Mouse (Mus musculus) embryonic facial prominence, embryonic 14.5 days (tissue): ENCODE data around the gene Slc17a3. TPM values are rescaled to one million over a fixed set of nuclear protein-coding genes. Genes with fewer than 3 reads are reported as not detected.

Source experiments
- ATAC-seq: fragments of 200-750 bp; cut with Nextera tagmentation; 2 replicates; pipeline ENCODE4 v1.8.0; 2017; ENCODE audit warnings: low read depth, moderate number of reproducible peaks, moderate TSS enrichment
- DNase-seq: peaks from one replicate; pipeline ENCODE4 v3.0.0-alpha.2; 2015; ENCODE audit warnings: low spot score
- H3K27ac ChIP-seq: fragments of 300-500 bp; sonication (generic); replicated peaks from 2 replicates; pipeline ENCODE4 v1.5.1; 2014; ENCODE audit warnings: low read depth, mild to moderate bottlenecking, low read length, moderate library complexity
- H3K27me3 ChIP-seq: fragments of 300-500 bp; sonication (generic); replicated peaks from 2 replicates; pipeline ENCODE4 v1.6.1; 2014; ENCODE audit warnings: low read length; ENCODE audit not compliant: control insufficient read depth, insufficient read depth
- H3K36me3 ChIP-seq: fragments of 300-500 bp; sonication (generic); 2 replicates; pipeline ENCODE4 v1.6.1; 2014; ENCODE audit warnings: low read length, mixed read lengths; ENCODE audit not compliant: control insufficient read depth, insufficient read depth
- H3K4me1 ChIP-seq: fragments of 300-500 bp; sonication (generic); 2 replicates; pipeline ENCODE4 v1.6.1; 2014; ENCODE audit warnings: antibody characterized with exemption, low read length; ENCODE audit not compliant: control insufficient read depth, insufficient read depth
- H3K4me2 ChIP-seq: fragments of 300-500 bp; sonication (generic); 2 replicates; pipeline ENCODE4 v1.6.1; 2014; ENCODE audit warnings: low read depth, mild to moderate bottlenecking, low read length, moderate library complexity, mixed read lengths
- H3K4me3 ChIP-seq: fragments of 300-500 bp; sonication (generic); 2 replicates; pipeline ENCODE4 v1.5.1; 2014; ENCODE audit warnings: low read depth, mild to moderate bottlenecking, low read length
- H3K9ac ChIP-seq: fragments of 300-500 bp; sonication (generic); 2 replicates; pipeline ENCODE4 v1.6.1; 2014; ENCODE audit warnings: low read depth, mild to moderate bottlenecking, low read length, moderate library complexity, mixed read lengths
- H3K9me3 ChIP-seq: fragments of 300-500 bp; sonication (generic); 2 replicates; pipeline ENCODE4 v1.6.1; 2016; ENCODE audit warnings: low read length; ENCODE audit not compliant: control insufficient read depth
- WGBS: fragments of 180-500 bp; shearing (Covaris S2); extraction: QIAGEN DNeasy Blood & Tissue Kit; methylation state at CpG from one replicate; pipeline ENCODE4 v1.1.7; 2014; 5-methylcytosine and 5-hydroxymethylcytosine counted together
- polyA plus RNA-seq: library from polyadenylated mRNA; unstranded; fragments of >200 nt; fragmentation: Nextera tagmentation; extraction: Ambion mirVana; gene quantifications from 2 replicates; pipeline ENCODE4 v1.2.1, GENCODE M21; 2014

Slc17a3 gene
- polyA plus RNA-seq, 1 experiment from 2014 or later = 0.56 TPM

DNA sequence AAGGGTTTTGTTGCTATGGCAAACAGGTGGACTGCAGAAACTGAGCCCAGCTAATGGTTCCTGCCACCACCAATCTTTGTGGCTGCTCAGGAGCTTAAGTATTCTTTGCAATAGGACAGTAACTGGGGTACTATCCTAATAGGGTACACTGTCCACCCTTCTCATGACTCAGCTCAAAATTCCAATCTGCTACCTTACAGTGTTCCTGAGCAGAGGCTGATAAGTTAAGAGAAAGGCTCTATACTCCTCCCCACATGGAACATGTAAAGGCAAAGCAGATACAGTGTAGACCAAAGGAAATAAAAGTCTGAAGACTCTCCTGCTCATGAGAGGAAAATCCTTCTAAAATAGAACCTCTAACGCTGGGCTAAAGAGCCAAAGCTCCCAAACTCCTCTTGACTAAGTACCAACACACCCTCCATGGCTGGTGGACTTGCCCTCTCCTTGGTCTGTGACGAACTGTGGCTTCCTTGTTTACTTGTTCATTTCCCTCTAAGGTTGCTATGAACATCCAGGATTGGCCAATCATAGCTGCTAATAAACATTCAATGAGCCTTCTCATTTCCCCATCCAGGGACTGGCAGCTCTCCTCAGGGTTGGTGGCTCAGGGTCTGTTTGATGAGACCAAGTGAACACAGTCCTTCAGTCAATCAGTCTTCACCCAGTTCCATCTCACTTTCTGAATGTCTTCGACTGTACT lies 47.9 kb downstream of the Slc17a3 start:
- WGBS = 92% methylated on average over 3 of the region's 3 CpGs
- Histone ChIP-seq H3K27me3 (no peaks in the 10 kb centered on the region), H3K4me3 (no peak overlapping the region), H3K27ac (no peak overlapping the region), H3K4me2 (no peak overlapping the region), H3K9ac (no peak overlapping the region), H3K9me3 (no peaks in the 10 kb centered on the region), H3K4me1 (no peaks in the 10 kb centered on the region), H3K36me3 (no peaks in the 10 kb centered on the region)
- ATAC-seq = no peak
- DNase-seq = no peak

DNA sequence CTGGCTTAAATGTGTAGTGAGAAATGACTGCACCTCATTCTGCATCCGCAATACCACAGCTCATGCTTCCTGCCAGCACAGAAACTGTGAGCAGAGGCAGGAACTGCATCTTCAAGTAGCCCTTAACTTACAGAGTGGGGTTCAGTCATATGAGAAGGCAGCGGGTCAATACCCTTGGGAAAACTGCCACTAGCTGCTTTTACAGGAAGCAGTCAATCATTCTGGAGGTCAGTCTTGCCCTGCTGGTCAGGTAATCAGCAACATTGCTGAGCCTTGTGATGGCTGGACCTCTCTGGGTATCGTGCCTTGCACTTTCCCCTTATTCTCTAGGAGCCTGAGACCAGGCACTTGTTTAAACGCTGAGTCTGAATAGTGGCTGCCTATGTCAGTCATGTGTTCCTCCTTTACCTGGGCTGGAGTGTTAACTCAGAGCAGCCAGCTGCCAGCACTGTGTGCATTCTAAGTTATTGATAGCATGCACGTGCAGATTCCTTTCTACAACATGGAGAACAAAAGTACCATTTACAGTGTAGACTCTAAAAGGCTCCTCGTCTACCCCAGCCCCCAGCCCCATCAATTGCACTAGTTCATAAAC lies 49.9 kb downstream of the Slc17a3 start:
- WGBS = 42% methylated on average over 6 of the region's 6 CpGs
- Histone ChIP-seq H3K27ac (no peak overlapping the region), H3K4me2 (no peak overlapping the region), H3K36me3 (no peaks in the 10 kb centered on the region), H3K4me1 (no peaks in the 10 kb centered on the region), H3K9ac (no peak overlapping the region), H3K9me3 (no peaks in the 10 kb centered on the region), H3K27me3 (no peaks in the 10 kb centered on the region), H3K4me3 (no peak overlapping the region)
- ATAC-seq = no peak
- no peak for DNase-seq

DNA sequence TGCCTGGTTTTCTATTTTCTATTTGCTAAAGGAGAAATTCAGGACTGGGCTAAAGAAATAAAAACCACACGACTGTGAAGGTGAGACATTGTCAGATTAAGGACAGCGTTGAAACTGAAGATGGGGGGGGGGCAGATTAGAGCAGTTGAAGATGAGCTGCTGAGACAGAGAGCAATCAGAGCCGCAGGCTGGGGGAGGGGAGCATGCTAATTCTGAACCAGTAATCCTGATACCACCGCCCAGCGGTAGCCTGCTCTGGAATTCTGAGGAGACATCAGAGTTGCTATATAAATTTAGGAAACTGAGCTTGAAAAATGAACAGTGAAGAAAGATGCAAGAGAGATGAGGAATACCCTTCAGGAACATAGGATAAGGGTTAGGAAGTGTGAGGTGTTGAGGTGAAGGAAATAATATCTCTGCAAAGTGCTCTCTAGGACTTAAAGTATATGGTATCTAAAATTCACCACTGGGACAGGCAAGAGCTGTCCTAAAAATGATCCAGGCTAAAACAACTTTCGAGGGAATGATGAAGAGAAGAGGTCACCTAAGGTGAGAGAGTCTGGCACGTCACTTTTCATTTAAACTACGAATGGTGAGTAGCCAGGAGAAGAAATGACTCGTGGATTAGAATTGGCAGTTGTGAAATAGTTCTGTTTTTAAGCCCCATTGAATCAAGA lies 53.5 kb downstream of the Slc17a3 start:
- Histone ChIP-seq H3K9me3 (no peaks in the 10 kb centered on the region), H3K4me1 (no peaks in the 10 kb centered on the region), H3K9ac (no peak overlapping the region), H3K4me3 (no peak overlapping the region), H3K27ac (no peak overlapping the region), H3K36me3 (no peaks in the 10 kb centered on the region), H3K4me2 (no peak overlapping the region), H3K27me3 (no peaks in the 10 kb centered on the region)
- WGBS = 31% methylated on average over 9 of the region's 9 CpGs
- no peak for DNase-seq
- ATAC-seq = no peak

DNA sequence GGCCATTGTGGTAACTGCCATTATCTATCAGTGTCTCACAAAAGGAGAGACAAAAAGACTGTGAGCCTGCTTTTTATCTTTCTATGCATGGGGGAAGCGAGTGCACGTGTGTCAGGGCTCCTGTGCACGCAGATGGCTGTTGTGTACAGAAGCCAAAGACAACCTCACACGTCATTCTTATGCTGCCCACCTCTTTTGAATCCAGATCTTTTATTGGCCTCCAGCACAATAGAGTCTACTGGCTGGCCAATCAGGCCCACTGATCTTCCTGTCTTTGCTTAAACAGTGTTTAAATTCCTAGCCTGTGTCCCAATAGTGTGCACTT lies 54.0 kb downstream of the Slc17a3 start:
- Histone ChIP-seq H3K36me3 (no peaks in the 10 kb centered on the region), H3K4me2 (no peak overlapping the region), H3K27me3 (no peaks in the 10 kb centered on the region), H3K4me3 (no peak overlapping the region), H3K9ac (no peak overlapping the region), H3K27ac (no peak overlapping the region), H3K9me3 (no peaks in the 10 kb centered on the region), H3K4me1 (no peaks in the 10 kb centered on the region)
- 53% methylated on average over 4 of the region's 4 CpGs for WGBS
- ATAC-seq = no peak; the same call in 1 of the 2 replicates
- DNase-seq = peak; percentile 34

DNA sequence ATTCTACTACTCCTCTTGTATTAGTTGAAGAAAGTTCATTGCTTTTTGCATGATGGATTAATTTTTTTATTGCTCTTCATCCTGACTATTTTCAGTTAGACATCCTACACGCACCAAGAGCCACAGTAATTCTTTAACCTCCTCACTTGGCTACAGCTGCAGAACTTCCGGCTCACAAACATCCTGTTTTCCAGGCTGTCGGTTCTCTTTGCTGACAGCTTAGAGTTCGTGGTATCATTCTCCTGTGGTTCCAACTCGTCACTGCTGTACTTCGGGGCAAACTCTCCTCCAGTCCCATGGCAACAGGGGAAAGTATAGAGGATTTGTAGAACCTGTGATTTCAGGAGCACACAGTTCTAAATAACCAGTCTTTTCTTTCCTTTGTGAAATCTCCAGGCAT lies 59.0 kb downstream of the Slc17a3 start:
- no peak overlapping the region for H3K9ac ChIP-seq
- H3K9me3 ChIP-seq = no peaks in the 10 kb centered on the region
- no peaks in the 10 kb centered on the region for H3K4me1 ChIP-seq
- H3K4me3 ChIP-seq = no peak overlapping the region
- no peaks in the 10 kb centered on the region for H3K27me3 ChIP-seq
- ATAC-seq (no peak), DNase-seq (no peak)
- no peak overlapping the region for H3K4me2 ChIP-seq
- WGBS = 41% methylated on average over 6 of the region's 6 CpGs
- no peak overlapping the region for H3K27ac ChIP-seq
- no peaks in the 10 kb centered on the region for H3K36me3 ChIP-seq

DNA sequence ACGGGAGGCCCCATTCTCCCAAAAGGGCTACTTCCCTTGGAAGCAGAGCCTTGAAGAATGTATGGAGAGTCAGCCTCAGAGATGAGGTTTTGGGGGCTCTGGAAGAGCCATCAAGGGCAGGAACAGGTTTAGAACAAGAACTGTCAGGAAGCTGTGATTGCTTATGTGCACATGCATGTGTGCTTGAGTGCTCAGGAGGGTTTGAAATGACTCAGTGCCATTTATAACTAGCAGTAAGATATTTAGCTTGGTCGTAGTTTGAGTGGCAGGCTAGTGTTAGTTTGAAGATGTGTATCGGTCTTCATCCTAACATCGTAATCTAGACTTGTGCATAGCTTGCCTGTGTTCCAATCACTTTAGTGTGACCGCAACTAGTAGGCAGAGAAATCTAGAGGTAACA lies 67.7 kb downstream of the Slc17a3 start:
- Histone ChIP-seq H3K27me3 (no peaks in the 10 kb centered on the region), H3K4me1 (no peaks in the 10 kb centered on the region), H3K9me3 (no peaks in the 10 kb centered on the region), H3K4me2 (no peak overlapping the region), H3K4me3 (no peak overlapping the region), H3K36me3 (no peaks in the 10 kb centered on the region), H3K9ac (no peak overlapping the region), H3K27ac (no peak overlapping the region)
- DNase-seq (no peak), ATAC-seq (no peak)
- WGBS = 94% methylated on average over 5 of the region's 5 CpGs

DNA sequence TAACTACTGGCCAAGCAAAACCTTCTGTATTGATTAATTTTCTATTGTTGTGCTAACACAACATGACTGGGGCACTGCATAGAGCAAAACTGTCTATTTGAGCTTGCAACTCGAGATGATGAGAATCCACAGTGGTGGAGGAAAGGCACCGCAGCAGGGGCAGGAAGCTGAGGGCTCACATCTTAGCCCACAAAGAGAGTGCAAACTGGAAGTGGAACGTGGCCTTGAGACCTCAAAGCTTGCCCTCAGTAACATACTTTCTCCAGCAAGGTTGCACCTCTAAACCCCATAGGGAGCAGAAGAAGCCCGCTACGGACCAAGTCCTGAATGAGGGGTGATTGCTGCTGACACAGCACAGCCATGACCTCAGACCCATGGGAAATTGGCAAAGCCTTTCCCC lies 70.9 kb downstream of the Slc17a3 start:
- ATAC-seq (no peak), DNase-seq (no peak)
- Histone ChIP-seq H3K9ac (no peak overlapping the region), H3K4me1 (no peaks in the 10 kb centered on the region), H3K4me3 (no peak overlapping the region), H3K4me2 (no peak overlapping the region), H3K27ac (no peak overlapping the region), H3K27me3 (no peaks in the 10 kb centered on the region), H3K9me3 (no peaks in the 10 kb centered on the region), H3K36me3 (no peaks in the 10 kb centered on the region)
- WGBS = 79% methylated on average over 5 of the region's 5 CpGs
